Mouse (Mus musculus) left cerebral cortex, adult 11 months (tissue): ENCODE measurements around the gene Dmac2.
A peak's percentile ranks its signal among the peaks of the same experiment; 100 is the strongest.

Experiments used
- DNase-seq: peaks from one replicate; pipeline ENCODE4 v3.0.0; 2022; ENCODE audit warnings: low spot score

Dmac2 gene

DNA sequence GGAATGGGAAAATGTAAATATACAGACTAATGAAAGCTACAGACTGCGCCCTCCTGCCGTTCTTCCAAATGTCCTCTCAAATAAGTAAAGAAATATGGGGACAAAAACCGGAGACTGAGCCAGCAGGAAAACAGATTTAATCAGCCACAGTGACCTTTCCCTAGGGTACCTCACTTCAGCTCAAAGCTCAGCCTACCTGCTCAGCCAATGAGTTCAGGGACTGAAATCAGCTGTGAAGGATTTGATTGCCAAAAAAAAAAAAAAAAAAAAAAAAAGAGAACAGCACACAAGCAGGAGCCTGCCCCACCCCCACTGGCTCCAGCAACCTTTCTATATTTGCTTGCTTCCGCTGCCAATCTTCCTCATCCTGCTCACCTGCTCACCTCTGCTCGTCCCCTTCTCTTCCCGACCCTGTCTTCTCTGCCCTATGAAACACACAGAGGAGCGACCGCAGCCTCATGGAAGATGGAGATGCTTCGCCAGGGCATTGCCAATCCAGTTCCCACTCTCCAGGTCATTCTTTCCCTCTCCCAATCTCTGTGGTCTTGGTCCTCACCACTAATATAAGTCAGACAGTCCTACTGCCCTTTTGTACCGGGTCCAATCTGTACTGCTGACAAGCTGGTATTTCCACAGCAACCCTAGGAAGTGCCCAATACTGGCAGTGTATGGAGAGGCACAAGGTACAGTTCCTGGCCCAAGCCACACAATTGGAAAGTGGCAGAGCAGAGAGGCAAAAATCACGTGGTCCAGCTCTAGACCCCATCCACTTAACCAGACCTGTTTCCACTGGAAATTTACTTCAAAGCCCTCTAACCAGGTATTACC is 36.6 kb downstream of the Dmac2 start:
- DNase-seq: no peak

DNA sequence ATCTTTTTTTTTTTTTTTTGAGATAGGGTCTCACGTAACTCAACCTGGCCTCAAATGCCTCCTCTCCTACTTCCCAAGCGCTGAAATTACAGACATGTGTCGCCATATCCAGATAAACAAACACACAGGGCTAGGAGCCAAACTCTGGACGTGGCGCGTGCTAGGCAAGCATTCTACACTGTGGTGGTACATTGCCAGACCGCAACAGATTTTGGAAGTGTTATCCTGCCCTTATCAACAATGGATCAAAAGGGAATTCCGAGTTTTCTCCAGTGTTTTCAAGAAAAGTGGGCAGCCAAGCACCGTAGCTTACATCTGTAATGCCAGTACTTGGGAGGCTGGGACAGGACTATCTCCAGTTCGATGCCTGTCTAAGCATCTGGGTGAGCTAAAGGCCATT is 38.6 kb downstream of the Dmac2 start:
- no peak for DNase-seq

- DNase-seq: peak; percentile 99
Observed at GRCm38 (mm10) chr7:25658657-25659472, 39.7 kb downstream of the Dmac2 start, which contains the start of the genes Bckdha and Exosc5. Bckdha (minus strand) TSS chr7:25658981. Exosc5 (plus strand) TSS chr7:25659164.

DNA sequence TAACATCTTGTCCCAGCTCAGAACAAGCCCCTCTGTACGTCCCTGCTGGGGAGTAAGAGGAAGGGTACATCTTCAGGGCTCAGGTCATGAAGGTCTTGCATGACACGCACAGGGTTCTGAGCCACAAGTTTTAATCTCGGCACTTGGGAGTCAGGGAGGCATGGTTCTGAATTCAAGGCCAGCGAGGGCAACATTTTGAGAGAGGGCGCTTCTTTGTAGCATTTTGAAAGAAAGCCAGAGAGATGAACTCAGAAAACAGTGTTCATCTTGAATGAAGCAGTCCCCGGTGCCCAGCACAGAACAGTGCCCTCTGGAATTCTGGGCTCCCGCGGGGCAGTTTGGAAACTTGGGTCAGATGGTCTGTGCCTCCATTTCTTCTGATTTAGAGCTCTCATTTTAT is 47.2 kb downstream of the Dmac2 start:
- DNase-seq: no peak

DNA sequence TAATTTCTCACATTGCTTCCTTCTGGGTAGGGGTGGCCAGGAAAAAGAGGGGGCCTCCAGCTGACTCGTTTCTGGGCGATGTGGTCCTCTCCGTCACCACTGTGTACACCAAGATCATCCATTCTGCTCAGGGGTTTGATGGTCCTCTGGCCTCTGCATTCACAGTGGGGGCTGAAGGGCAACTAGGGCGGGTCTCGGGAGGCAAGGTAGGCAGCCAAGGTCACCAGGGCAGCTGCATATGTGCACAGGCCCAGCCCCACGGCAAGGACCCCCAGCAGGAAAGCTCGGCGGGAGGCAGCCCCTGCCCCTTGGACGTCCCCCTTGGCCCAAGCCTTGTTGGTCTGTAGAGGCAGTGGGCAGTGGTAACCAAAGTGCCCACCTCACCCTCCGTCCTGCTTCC is 49.9 kb downstream of the Dmac2 start:
- DNase-seq: no peak

GRCm38 (mm10) chr7:25669631-25670030 is 50.4 kb downstream of the Dmac2 start:
- DNase-seq: no peak

GRCm38 (mm10) chr7:25670096-25670495 is 50.9 kb downstream of the Dmac2 start:
- no peak for DNase-seq

DNA sequence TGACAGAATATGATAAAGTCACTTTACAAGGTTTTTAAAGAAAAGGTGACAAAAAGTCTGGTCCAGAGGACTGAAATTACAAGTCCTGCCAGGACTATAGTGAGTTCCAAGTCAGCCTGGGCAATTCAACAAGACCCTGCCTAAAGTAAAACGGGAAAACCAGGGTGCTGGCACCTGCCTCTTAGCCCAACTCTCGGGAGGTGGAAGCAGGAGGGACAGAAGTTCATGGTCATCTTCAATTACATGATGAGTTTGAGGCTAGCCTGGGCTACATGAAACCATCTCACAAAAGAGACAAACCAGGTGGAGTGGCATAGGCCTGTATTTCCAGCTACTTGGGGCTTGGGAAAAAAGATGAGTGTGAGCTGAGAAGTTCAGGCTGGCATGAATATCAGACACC is 52.5 kb downstream of the Dmac2 start:
- DNase-seq: no peak

GRCm38 (mm10) chr7:25672442-25672841 is 53.2 kb downstream of the Dmac2 start:
- DNase-seq: no peak

DNA sequence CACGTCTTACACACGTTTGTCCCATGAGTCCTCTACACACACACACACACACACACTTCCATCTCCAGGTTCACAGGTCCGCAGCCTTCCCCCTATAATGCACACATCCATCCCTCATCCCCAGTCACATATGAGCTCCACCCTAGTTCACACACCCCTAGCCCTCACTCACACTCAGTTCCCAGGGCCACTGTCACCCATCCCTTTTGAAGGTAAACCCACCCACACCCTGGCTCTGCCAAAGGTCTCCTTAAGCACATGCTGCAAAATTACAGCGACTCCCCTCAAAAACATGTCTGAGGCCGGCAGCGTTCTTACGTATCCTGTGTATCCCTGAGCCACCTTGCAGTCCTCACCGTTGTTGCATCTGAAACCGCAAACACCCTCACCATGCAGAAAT is 55.1 kb downstream of the Dmac2 start:
- DNase-seq: no peak

- DNase-seq: no peak
Observed at GRCm38 (mm10) chr7:25674719-25675300, 55.6 kb downstream of the Dmac2 start, which contains the start of gene Tmem91. Tmem91 (minus strand) TSS chr7:25675166.
